ENCODE assay signal across 22 mouse cellular contexts in the genomic region with DNA sequence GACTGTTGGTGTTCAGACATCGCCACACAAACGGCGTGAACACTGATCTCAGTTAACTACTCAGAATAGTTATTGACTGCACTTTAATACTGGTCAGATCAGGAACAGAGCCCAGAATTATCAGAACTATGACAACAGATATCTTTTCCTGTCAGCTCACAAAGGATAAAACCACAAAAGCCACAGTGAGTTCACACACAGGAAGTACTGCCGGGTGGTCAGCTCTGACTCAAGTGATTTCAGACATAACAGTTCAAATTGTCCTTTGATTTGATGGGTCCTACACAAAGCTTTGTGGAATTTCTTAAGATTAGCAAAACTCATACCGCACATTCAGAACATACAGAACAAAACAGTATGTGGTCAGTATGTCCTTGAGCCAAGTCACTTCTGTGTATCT. TPM values are rescaled to one million over a fixed set of nuclear protein-coding genes. Genes with fewer than 3 reads are reported as not detected.
DNase-seq lines count a peak whose midpoint lies in the region; ATAC-seq lines count a peak whose summit lies in the region.
"Had no signal": no experiment of that assay in that cellular context is flagged by ENCODE, and none has a peak within 500 bp of the region (broad histone marks: within the 10 kb centered on the region; RNA-seq: fewer than 3 reads in every experiment).

No protein-coding gene starts in this region.

- ATAC-seq in granulocyte monocyte progenitor cell, adult 5-6 weeks (replicated peaks; ENCODE audit: poor library complexity, severe bottlenecking) = peak; percentile 99
- ATAC-seq: CD4-positive, CD25-positive, alpha-beta regulatory T cell, adult 4 months; forebrain, embryonic 14.5 days had no signal

- DNase-seq in 416B (ENCODE audit: low read depth) (peak; percentile 97), MEL-GATA-1-ER (ENCODE audit: extremely low read depth, low read depth) (peak; percentile 88)
- peak; percentile 14 to 48 for DNase-seq in natural killer cell, adult 2 months (ENCODE audit: low spot score in 2 of 2)
- no peak for DNase-seq in cerebellum, postnatal 4 days (ENCODE audit: low spot score in 2 of 2)
- no peak for DNase-seq in adrenal gland, adult 8-10 months
- no peak for DNase-seq in lung, postnatal 25 days (ENCODE audit: low spot score)
- DNase-seq: adrenal gland, postnatal 36 days; cerebellum, adult 11-12 months; cerebellum, postnatal 25 days; heart, adult 2 months; heart, postnatal 14 days; kidney, adult 2 months; layer of hippocampus, adult 9-11 months; liver, embryonic 13.5 days; lung, embryonic 14.5 days; lung, postnatal 4 days; thymus, postnatal 14 days had no signal

RNA-seq across cellular contexts. Expression of a gene that starts 22.7 kb away (rescaled TPM):
- total RNA-seq in granulocyte monocyte progenitor cell, adult 5-6 weeks (2014; fragmentation: Nextera tagmentation) = not detected in 2 replicates
- not detected in 2 replicates for total RNA-seq in granulocyte monocyte progenitor cell, adult 5-6 weeks (2017)
- total RNA-seq in adrenal gland, adult 8-10 months (2022) = under 1 TPM in 3 of 4 experiments, not detected in 1; 0.06 to 0.31 (median 0.12) TPM
- total RNA-seq: gastrocnemius, adult 8-10 months; heart, postnatal 14 days; neutrophil, adult 5-6 weeks had no signal

RNA-seq across cellular contexts. Expression of a gene that starts 33.5 kb away (rescaled TPM):
- total RNA-seq in granulocyte monocyte progenitor cell, adult 5-6 weeks (2014; fragmentation: Nextera tagmentation) = not detected in 2 replicates
- total RNA-seq in granulocyte monocyte progenitor cell, adult 5-6 weeks (2017) = not detected in 2 replicates
- total RNA-seq in adrenal gland, adult 8-10 months (2022) = not detected
- total RNA-seq: adrenal gland, postnatal 36 days; gastrocnemius, adult 8-10 months; heart, adult 2 months; heart, postnatal 14 days; neutrophil, adult 5-6 weeks had no signal

Comparison
In these comparisons a context has a peak if more than half of its experiments do, and no peak if none do; other contexts are left out.
1. DNase-seq: peak in 416B (single experiment), MEL-GATA-1-ER (single experiment) and natural killer cell, adult 2 months (2 of 2); none in cerebellum, postnatal 4 days (0 of 2), adrenal gland, adult 8-10 months (single experiment) and lung, postnatal 25 days (single experiment).